Mouse (Mus musculus) limb, embryonic 14.5 days (tissue): ENCODE measurements around the gene Eef1g. TPM values are rescaled to one million over a fixed set of nuclear protein-coding genes. Genes with fewer than 3 reads are reported as not detected.

Experiments used
- ATAC-seq: fragments of 200-750 bp; cut with Nextera tagmentation; 2 replicates; pipeline ENCODE4 v1.8.0; 2017; ENCODE audit warnings: low read depth, moderate number of reproducible peaks, moderate TSS enrichment; ENCODE audit not compliant: low FRiP score
- DNase-seq: peaks from one replicate; pipeline ENCODE4 v3.0.0-alpha.2; 2015; ENCODE audit warnings: low spot score
- H3K27ac ChIP-seq: fragments of 300-500 bp; sonication (generic); replicated peaks from 2 replicates; pipeline ENCODE4 v1.5.1; 2014; ENCODE audit warnings: low read depth, mild to moderate bottlenecking, low read length, moderate library complexity, mixed read lengths
- H3K27me3 ChIP-seq: fragments of 300-500 bp; sonication (generic); 2 replicates; pipeline ENCODE4 v1.6.1; 2014; ENCODE audit warnings: low read length, mixed read lengths; ENCODE audit not compliant: control insufficient read depth, insufficient read depth
- H3K36me3 ChIP-seq: fragments of 300-500 bp; sonication (generic); 2 replicates; pipeline ENCODE4 v1.6.1; 2014; ENCODE audit warnings: mild to moderate bottlenecking, low read length, moderate library complexity, mixed read lengths; ENCODE audit not compliant: control insufficient read depth, insufficient read depth
- H3K4me1 ChIP-seq: fragments of 300-500 bp; sonication (generic); 2 replicates; pipeline ENCODE4 v1.6.1; 2014; ENCODE audit warnings: antibody characterized with exemption, low read length, mixed read lengths; ENCODE audit not compliant: control insufficient read depth, insufficient read depth
- H3K4me2 ChIP-seq: fragments of 300-500 bp; sonication (generic); replicated peaks from 2 replicates; pipeline ENCODE4 v1.6.1; 2014; ENCODE audit warnings: low read depth, mild to moderate bottlenecking, low read length, moderate library complexity; ENCODE audit not compliant: severe bottlenecking
- H3K4me3 ChIP-seq: fragments of 300-500 bp; sonication (generic); replicated peaks from 2 replicates; pipeline ENCODE4 v1.5.1; 2014; ENCODE audit warnings: low read length
- H3K9ac ChIP-seq: fragments of 300-500 bp; sonication (generic); 2 replicates; pipeline ENCODE4 v1.6.1; 2014; ENCODE audit warnings: mild to moderate bottlenecking, low read depth, low read length, moderate library complexity; ENCODE audit not compliant: severe bottlenecking
- H3K9me3 ChIP-seq: fragments of 300-500 bp; sonication (generic); 2 replicates; pipeline ENCODE4 v1.6.1; 2016; ENCODE audit warnings: low read length; ENCODE audit not compliant: control insufficient read depth
- POLR2A ChIP-seq: fragments of 200-500 bp; IDR thresholded peaks from 2 replicates; pipeline ENCODE4 v1.8.0; 2012; ENCODE audit warnings: inconsistent platforms, mild to moderate bottlenecking, moderate library complexity, borderline replicate concordance; ENCODE audit not compliant: insufficient read depth, insufficient read length; ENCODE audit errors: extremely low read depth
- WGBS: fragments of 180-500 bp; shearing (Covaris S2); extraction: QIAGEN DNeasy Blood & Tissue Kit; methylation state at CpG from one replicate; pipeline ENCODE4 v1.1.7; 2014; 5-methylcytosine and 5-hydroxymethylcytosine counted together
- polyA plus RNA-seq, 2 experiments: library from polyadenylated mRNA; depleted of rRNA in 1 of 2; stranded (reverse) in 1 of 2; unstranded in 1 of 2; fragments of >200 nt; fragmentation: Nextera tagmentation in 1 of 2; extraction: Ambion mirVana in 1 of 2; gene quantifications; 2 replicates each; pipeline versions ENCODE4 v1.2.1 to v1.2.3; 2012 to 2014

Gene Eef1g
- polyA plus RNA-seq, 2 experiments = 499 to 577 TPM

DNA sequence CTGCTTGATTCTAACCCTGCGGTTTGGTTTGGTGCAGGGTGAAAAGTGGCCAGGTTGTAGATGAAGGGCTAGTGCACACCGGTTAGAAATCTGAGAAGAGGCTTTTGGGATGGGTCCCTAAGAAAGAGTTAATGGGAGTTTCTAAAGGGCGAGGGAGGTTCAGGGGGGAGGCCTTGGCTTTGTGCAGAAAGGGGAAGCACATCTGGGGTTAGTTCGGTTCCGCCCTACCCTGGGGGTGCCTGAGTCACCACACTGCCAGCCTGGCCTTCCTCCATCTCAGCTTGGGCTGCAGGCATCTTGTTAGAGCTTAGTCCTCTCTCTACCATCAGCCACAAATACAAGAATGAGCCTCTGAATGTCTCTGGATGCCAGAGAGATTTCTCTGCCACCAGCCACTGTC, 13.9 kb downstream of the Eef1g start:
- 0 out of 2 replicates have a peak overlapping the region, but pooled peaks have one; percentile 29 for H3K27ac ChIP-seq
- H3K4me1 ChIP-seq = peaks cover 21% of the 10 kb centered on the region
- ATAC-seq = no peak
- DNase-seq = no peak
- H3K4me3 ChIP-seq = no peak overlapping the region
- no peak for TF ChIP-seq POLR2A
- no peaks in the 10 kb centered on the region for H3K27me3 ChIP-seq
- H3K9ac ChIP-seq = no peak overlapping the region
- 38% methylated on average over 5 of the region's 5 CpGs for WGBS
- no peak overlapping the region for H3K4me2 ChIP-seq
- H3K36me3 ChIP-seq = peaks cover 56% of the 10 kb centered on the region
- H3K9me3 ChIP-seq = no peaks in the 10 kb centered on the region

DNA sequence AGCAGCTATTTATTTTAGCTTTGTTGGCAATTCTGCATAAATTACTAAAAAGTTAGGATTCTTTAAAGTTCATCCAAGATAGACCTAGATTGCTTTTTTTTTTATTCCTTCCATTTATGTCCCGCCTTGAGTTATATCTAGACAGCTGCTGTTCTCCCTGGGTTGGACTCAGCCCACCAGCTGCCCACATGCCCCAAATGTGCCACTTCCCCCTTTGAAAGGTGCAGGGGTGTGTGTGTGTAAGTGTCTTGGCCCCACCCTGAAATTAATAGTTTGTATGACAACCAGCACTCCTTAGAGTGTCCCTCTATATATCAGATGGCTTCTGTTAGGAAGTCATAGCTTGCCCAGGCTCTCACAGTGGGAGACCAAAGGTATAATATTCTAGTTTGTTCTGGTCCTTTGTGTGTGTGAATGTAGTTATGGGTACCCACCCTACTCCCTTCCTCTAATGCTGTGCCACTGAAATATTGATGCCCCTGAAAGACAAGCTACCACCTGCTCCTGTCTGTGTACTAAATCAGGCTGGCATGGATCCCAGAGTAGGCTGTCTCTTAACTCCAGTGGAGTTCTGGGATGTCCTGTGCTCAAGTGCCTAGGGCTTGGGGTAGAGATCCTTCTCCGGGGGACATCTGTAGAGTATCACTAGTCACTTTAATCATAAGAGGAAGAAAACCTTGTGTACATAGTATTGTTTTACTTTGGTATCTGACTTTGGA, 14.8 kb downstream of the Eef1g start:
- no peak overlapping the region for H3K4me2 ChIP-seq
- peaks cover 47% of the 10 kb centered on the region for H3K36me3 ChIP-seq
- peaks cover 21% of the 10 kb centered on the region for H3K4me1 ChIP-seq
- ATAC-seq (peak; percentile 14; the same call in 1 of the 2 replicates), DNase-seq (no peak)
- 78% methylated on average over 2 of the region's 2 CpGs for WGBS
- no peak for TF ChIP-seq POLR2A
- 0 out of 2 replicates have a peak overlapping the region, but pooled peaks have one; percentile 29 for H3K27ac ChIP-seq
- no peaks in the 10 kb centered on the region for H3K27me3 ChIP-seq
- no peak overlapping the region for H3K9ac ChIP-seq
- H3K9me3 ChIP-seq = no peaks in the 10 kb centered on the region
- H3K4me3 ChIP-seq = no peak overlapping the region

DNA sequence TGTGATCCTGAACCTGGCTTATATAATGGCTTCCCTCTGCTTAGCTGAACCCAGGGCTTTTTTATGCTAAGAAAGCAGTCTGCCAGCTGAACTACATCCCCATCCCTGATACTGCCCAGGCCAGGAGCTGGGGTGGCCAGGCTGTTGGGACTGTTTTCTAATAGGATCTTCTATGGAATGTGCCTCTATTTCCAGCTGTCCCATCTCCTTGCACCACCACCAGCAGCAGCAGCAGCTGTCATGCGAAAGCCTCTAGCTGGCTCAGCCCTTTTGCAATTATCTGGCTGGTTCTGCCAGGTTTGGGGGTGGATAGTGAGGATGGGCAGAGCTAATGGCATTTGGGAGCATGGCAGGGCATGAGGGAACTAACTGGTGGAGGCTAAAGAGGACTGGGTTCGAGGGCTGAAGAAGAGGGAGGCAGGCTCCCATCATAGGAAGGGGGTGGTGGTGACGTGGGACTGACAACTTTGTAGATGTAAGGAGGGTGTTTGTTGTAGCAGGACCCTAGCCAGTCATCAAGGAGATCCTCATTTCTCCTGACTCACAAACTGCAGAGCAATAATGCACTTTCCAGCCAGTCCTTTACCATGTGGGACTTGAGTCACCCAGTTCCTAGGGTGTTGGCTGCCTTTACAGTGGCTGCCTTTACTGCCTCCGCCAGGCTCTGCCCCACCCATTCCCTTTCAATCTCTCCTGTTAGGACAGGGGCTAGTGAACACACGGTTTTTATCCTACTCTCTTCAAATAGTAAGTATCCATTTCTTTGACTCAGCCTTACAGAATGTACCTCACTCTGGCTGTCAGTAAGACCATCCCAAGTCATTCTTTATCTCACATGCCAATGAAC, 15.7 kb downstream of the Eef1g start:
- 53% methylated on average over 5 of the region's 5 CpGs for WGBS
- Histone ChIP-seq H3K4me2 (no peak overlapping the region), H3K27me3 (no peaks in the 10 kb centered on the region), H3K36me3 (peaks cover 38% of the 10 kb centered on the region), H3K27ac (0 out of 2 replicates have a peak overlapping the region, but pooled peaks have one; percentile 11), H3K4me3 (no peak overlapping the region), H3K4me1 (peaks cover 21% of the 10 kb centered on the region), H3K9me3 (no peaks in the 10 kb centered on the region), H3K9ac (no peak overlapping the region)
- ATAC-seq = 0 out of 2 replicates have a peak, but pooled peaks have one; percentile 14
- TF ChIP-seq POLR2A = no peak
- DNase-seq = no peak

DNA sequence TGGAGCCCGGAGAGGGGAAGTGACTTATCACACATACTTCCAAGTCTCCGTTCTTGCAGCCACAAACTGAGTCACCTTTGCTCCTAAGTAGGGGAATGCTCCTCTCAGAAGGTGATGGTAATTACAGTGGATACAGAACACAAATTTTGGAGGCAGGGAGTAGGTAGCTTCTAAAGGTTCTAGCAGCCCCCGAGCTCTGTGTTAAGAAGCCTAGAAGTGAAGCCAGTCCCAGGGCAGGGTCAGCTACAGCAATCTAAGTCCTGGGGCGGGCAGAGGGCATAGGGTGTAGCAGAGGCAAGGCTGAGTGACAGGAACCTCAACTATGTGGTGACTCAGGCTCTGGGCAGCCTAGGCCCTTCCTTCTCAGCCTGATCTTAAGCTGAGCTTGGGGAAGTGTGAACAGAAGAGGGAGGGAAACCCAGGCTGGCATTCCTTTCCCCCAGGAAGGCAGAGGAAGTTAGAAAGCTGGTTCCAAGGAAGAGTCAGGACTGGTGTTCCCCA, 16.4 kb downstream of the Eef1g start:
- WGBS = 46% methylated on average over 4 of the region's 4 CpGs
- H3K27ac ChIP-seq = peak overlapping the region; percentile 53; the same call in 1 of the 2 replicates

DNA sequence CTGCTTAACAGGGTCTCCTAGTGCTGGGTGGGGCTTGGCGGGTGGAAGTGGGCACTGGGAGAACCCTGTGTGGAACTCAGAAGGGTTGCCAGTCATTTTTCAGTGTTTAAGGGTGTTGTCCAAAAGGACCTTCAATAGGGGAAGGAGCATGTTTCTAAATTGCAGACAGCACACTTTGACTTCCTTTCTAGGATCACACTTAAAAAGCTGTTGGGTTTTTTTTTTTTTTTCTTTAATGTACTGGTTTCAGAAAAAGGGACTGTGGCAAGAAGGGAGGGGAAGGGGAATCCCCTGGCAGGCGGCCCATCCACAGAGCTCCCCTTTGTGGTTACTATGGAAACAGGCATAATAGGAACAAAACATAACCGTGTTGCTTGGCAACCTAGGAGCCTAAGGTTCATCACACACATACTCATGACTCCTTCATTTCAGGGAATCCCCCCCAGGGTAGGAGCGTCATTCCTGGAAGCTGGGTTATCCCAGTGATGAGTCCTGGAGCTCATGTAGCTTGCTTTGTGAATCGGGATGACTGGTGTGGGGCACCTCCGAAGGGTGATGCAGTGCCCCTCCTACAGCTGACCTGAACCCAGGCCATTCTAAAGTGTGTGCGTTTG, 17.5 kb downstream of the Eef1g start:
- Histone ChIP-seq H3K9ac (peak overlapping the region; percentile 8; the same call in 1 of the 2 replicates), H3K4me1 (peaks cover 35% of the 10 kb centered on the region), H3K27me3 (no peaks in the 10 kb centered on the region), H3K36me3 (peaks cover 20% of the 10 kb centered on the region), H3K9me3 (no peaks in the 10 kb centered on the region), H3K4me2 (no peak overlapping the region), H3K27ac (peak overlapping the region; percentile 64), H3K4me3 (no peak overlapping the region)
- no peak for TF ChIP-seq POLR2A
- DNase-seq = peak; percentile 92
- 17% methylated on average over 7 of the region's 7 CpGs for WGBS
- ATAC-seq = peak; percentile 49

More for the DNA sequence above, 16.4 kb downstream of the Eef1g start:
- H3K27me3 ChIP-seq = no peaks in the 10 kb centered on the region
- peaks cover 31% of the 10 kb centered on the region for H3K36me3 ChIP-seq
- no peak for TF ChIP-seq POLR2A
- no peak overlapping the region for H3K9ac ChIP-seq
- H3K4me1 ChIP-seq = peaks cover 27% of the 10 kb centered on the region
- ATAC-seq = no peak
- DNase-seq = no peak
- no peak overlapping the region for H3K4me2 ChIP-seq
- no peak overlapping the region for H3K4me3 ChIP-seq
- no peaks in the 10 kb centered on the region for H3K9me3 ChIP-seq
